Comparison of ENCODE assay signal across 1 mouse cellular context in the genomic region with DNA sequence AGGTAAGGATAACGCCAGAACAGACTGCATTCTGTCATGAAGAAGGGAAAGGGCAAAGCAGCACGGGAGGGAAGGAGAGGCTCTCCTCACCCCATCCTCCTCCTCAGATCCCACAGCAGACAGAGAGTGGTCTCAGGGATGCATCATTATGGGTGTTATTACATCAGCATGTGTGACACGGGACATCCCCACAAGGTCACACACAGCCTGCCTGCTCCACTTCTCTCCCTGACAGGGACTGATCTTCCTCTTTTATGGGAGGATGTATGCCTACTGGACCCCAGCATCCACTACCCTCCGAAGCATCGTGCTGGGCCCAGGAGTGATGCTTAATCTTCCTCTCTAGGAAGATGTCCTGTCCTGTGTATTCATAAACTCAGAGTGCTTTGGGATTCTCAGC.
TF ChIP-seq lines count a peak whose summit lies in the region.

No protein-coding gene starts in this region.

TF ChIP-seq in CH12.LX, 34 proteins besides CTCF, POLR2A, EP300 and RAD21:
- TF ChIP-seq MAX (IDR thresholded peaks at IDR 0.05; ENCODE audit: low read length): no peak
- no peak for TF ChIP-seq ELF1 (IDR thresholded peaks at IDR 0.05; ENCODE audit: low read depth, low read length)
TF ChIP-seq in CH12.LX: peak in this region for 0.
